Mouse (Mus musculus) 3134 (cell line): ENCODE measurements around the gene Nr1h3.

ENCODE experiments used
- DNase-seq: peaks from one replicate; pipeline ENCODE4 v3.0.0-alpha.2; 2011; ENCODE audit warnings: low spot score; ENCODE audit not compliant: insufficient read length; ENCODE audit errors: extremely low read depth

The Nr1h3 gene

GRCm38 (mm10) chr2:91202222-91202971, at the start of gene Nr1h3, which contains the start of gene Acp2:
Gene Nr1h3, minus strand, starts transcription at chr2:91202834.
Gene Acp2, plus strand, starts transcription at chr2:91202885.
- DNase-seq, result peak; percentile 92

- no peak for DNase-seq
Measured at GRCm38 (mm10) chr2:91252001-91252400, 49.4 kb upstream of the Nr1h3 start.

DNA sequence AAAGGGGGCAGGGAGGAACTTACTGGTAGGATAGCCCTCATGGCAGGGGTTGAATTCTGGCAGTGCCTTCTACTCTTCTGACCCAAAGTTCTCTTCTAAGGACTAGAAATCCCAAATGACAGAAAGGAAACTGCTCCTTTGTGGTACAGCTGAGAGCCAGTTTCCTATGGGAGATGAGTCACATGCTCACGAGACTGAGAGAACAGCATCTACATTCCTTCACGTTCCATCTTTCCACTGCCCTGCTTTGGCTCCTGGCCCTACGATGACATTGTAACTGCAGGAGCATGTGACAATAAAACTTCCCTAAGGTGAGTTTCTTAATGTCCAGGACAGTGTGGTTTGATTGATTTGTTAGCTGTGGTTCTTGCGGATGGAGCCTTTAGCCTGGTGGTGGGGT, 45.7 kb upstream of the Nr1h3 start:
- DNase-seq, result peak; percentile 28

- DNase-seq, result no peak
Measured at GRCm38 (mm10) chr2:91244557-91245228, 42.1 kb upstream of the Nr1h3 start.

- no peak for DNase-seq
Measured at GRCm38 (mm10) chr2:91243416-91243815, 40.8 kb upstream of the Nr1h3 start.

DNA sequence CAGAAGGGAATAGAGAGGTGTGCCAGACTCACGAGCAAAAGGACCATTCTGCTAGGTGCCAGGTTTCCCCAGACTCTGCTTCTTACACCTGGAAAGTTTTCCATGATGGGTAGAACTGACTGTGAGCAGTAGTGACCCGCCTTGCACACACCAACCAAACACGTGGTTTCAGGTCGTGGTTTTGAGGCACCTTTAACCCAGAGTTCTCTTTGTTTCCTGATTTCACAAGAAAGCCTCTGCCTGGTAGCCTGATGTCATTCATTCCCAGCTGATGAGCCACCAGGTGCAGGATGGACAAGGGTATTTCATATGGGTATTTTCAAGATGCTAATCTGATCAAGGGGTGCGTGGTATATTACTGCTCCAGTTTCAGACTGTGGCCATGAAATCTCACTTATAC, 39.9 kb upstream of the Nr1h3 start:
- DNase-seq, result no peak

DNA sequence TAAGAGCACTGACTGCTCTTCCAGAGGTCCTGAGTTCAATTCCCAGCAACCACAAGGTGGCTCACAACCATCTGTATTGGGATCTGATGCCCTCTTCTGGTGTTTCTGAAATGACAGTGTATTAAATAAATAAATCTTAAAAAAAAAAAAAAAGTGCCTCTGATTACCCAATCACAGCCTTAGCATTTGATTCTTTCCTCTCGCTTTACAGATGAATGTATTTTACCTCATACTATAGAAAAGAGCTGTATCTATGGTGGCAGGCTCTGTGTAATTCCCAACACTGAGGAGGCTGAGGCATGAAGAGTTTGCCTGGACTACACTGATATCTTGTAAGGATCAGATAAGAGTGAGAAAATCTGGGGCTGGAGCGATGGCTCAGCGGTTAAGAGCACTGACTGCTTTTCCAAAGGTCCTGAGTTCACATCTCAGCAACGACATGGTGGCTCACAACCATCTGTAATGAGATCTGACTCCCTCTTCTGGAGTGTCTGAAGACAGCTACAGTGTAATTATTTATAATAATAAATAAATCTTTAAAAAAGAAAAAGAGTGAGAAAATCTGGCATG, 35.0 kb upstream of the Nr1h3 start:
- peak; percentile 63 for DNase-seq

DNA sequence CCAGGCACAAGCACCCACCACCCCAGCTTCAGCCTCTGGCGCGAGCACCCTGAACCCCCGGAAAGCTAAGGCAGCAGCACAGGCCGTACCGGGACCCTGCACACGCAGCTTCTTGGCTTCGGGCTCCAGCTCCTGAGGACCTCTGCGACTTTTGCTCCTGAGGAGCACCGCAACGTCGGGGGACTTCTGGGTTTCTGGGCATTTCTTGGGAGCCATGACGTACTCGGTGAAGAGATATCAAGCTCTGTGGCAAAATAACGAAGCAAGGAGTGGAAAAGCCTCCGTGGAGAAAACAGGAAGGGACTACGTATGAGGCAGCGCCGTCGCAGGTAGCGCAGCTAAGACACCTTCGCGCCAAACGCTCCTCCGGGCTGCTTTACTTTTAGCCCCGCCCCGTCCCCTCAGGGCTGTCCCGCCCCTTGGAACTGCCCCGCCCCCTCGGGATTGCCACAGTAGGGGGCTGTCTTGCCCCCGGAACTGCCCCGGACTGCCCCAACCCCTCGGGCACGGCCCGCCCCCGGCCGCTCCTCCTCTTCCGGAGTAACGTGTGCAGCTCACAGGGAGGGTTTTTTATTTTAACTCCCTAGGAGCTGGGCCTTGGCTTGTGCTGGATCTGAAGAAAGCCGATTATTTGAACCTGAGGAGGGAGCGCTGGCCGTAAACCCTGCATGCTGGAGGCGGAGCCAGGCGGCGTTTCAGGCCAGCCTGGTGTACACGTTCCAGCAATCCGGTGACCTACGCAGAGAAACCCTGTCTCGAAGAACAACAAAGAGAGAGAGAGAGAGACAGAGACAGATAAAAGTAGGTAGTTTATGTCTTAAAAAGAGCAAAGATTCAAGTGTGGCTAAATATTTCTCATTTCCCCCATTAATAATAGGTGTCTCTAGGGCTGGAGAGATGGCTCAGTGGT, 34.2 kb upstream of the Nr1h3 start, which contains the start of gene Ddb2:
TSS of gene Ddb2 (minus strand) at position 382 of the 910 bp plus-strand sequence.
- DNase-seq, result peak; percentile 98

DNA sequence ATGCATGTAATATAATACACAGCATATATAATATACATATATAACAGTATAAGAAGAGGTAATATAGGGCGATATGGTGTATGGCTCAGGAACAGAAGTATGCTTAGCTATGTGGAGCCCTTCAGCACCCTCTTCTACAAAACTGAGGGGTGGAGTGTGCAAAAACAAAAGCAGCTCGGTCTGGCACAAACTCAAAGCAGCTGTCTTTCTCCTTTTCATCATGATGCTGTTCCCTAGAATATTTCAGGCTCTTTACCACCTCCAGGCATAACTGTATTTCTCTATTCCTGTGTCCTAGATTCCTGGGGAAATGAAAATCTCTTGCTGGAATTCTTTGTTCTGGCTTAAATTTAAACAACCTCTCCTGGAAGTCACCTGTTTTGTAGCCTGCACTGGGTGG, 27.1 kb upstream of the Nr1h3 start:
- DNase-seq, result no peak

DNA sequence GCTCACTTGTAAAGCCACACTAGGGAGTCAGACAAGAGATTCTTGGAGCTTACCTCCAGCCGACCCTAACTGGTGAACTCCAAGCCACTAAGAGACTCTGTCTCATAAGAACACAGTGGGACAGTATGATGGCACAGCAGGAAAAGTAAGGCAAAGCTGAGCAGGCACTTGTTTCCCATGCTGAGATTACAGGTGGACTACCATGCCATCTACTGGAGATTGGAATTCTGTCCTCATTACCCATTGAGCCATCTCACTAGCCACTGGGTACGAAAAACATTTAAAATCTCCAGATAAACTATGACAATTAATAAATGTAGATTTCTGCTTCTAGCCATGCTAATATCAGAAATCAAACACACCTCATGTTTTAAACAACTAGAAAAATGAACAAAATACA, 21.0 kb upstream of the Nr1h3 start:
- no peak for DNase-seq

GRCm38 (mm10) chr2:91220501-91220900, 17.9 kb upstream of the Nr1h3 start:
- no peak for DNase-seq

GRCm38 (mm10) chr2:91217032-91217431, 14.4 kb upstream of the Nr1h3 start:
- DNase-seq, result no peak

DNA sequence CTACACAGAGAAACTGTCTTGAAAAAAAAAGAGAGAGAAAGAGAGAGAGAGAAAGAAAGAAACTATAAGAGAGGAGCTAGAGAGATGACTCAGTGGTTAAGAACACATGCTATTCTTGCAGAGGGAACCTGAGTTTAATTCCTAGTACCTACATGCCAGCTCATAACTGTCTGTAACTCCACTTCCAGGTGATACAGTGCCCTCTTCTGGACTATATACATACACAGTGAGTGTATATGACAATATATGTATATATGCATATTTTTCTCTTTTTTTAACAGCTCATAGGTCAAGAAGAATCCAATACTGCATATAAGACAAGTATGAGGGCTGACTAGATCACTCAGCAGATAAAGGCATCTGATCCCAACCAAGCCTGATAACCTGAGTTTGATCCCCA, 10.7 kb upstream of the Nr1h3 start:
- DNase-seq, result no peak

GRCm38 (mm10) chr2:91206254-91206775, 3.7 kb upstream of the Nr1h3 start:
- DNase-seq, result no peak

GRCm38 (mm10) chr2:91202972-91203656, 480 bp upstream of the Nr1h3 start:
- no peak for DNase-seq

GRCm38 (mm10) chr2:91198888-91199287, 3.7 kb downstream of the Nr1h3 start:
- DNase-seq, result no peak

- no peak for DNase-seq
Measured at GRCm38 (mm10) chr2:91196577-91197001, 6.0 kb downstream of the Nr1h3 start.

GRCm38 (mm10) chr2:91194624-91195332, 7.9 kb downstream of the Nr1h3 start:
- peak; percentile 78 for DNase-seq

DNA sequence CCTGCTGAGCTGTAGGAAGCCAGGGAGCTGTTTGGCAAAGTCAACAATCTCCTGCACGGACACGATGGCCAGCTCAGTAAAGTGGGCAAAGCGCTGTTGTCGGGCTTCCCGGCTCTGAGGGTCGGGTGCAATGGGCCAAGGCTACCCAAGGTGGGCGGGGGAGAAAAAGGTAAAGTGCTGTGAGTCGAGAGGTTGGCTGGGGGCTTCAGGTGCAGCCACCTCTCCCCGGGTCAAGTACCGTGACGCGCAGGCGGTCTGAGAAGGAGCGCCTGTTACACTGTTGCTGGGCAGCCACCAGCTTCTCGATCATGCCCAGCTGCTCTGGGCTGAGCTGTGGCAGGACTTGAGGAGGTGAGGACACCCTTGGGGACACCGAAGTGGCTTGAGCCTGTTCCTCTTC, 12.1 kb downstream of the Nr1h3 start:
- no peak for DNase-seq
